Mouse (Mus musculus) liver, embryonic 11.5 days (tissue): Measurements from ENCODE around the gene Mgat1. TPM values are rescaled to one million over a fixed set of nuclear protein-coding genes. Genes with fewer than 3 reads are reported as not detected.

ENCODE experiments used
- ATAC-seq: fragments of 200-750 bp; cut with Nextera tagmentation; replicated peaks from 2 replicates; pipeline ENCODE4 v1.8.0; 2017; ENCODE audit warnings: moderate number of reproducible peaks, mild to moderate bottlenecking, moderate TSS enrichment, moderate library complexity; ENCODE audit not compliant: low FRiP score
- DNase-seq: peaks from one replicate; pipeline ENCODE4 v3.0.0-alpha.2; 2017; ENCODE audit warnings: low spot score
- H3K27ac ChIP-seq: fragments of 300-500 bp; sonication (generic); 2 replicates; pipeline ENCODE4 v1.5.1; 2014; ENCODE audit warnings: mild to moderate bottlenecking, low read depth, low read length, control low read depth
- H3K27me3 ChIP-seq: fragments of 300-500 bp; sonication (generic); replicated peaks from 2 replicates; pipeline ENCODE4 v1.6.1; 2014; ENCODE audit warnings: low read length, mixed read lengths; ENCODE audit not compliant: control insufficient read depth, insufficient read depth
- H3K36me3 ChIP-seq: fragments of 300-500 bp; sonication (generic); 2 replicates; pipeline ENCODE4 v1.6.1; 2014; ENCODE audit warnings: mild to moderate bottlenecking, low read length, moderate library complexity, mixed read lengths; ENCODE audit not compliant: control insufficient read depth, insufficient read depth
- H3K4me1 ChIP-seq: fragments of 300-500 bp; sonication (generic); replicated peaks from 2 replicates; pipeline ENCODE4 v1.6.1; 2014; ENCODE audit warnings: low read length, mixed read lengths; ENCODE audit not compliant: control insufficient read depth, insufficient read depth
- H3K4me2 ChIP-seq: fragments of 300-500 bp; sonication (generic); 2 replicates; pipeline ENCODE4 v1.6.1; 2014; ENCODE audit warnings: mild to moderate bottlenecking, control low read depth, moderate library complexity
- H3K4me3 ChIP-seq: fragments of 300-500 bp; sonication (generic); 2 replicates; pipeline ENCODE4 v1.5.1; 2014; ENCODE audit warnings: low read depth, low read length, control low read depth
- H3K9ac ChIP-seq: fragments of 300-500 bp; sonication (generic); 2 replicates; pipeline ENCODE4 v1.6.1; 2014; ENCODE audit warnings: low read depth, low read length, control low read depth
- H3K9me3 ChIP-seq: fragments of 300-500 bp; sonication (generic); 2 replicates; pipeline ENCODE4 v1.6.1; 2016; ENCODE audit warnings: low read length, inconsistent platforms, mixed read lengths; ENCODE audit not compliant: control insufficient read depth
- WGBS: fragments of 180-500 bp; shearing (Covaris S2); extraction: QIAGEN DNeasy Blood & Tissue Kit; methylation state at CpG from one replicate; pipeline ENCODE4 v1.1.7; 2014; 5-methylcytosine and 5-hydroxymethylcytosine counted together
- polyA plus RNA-seq: library from polyadenylated mRNA; unstranded; fragments of >200 nt; fragmentation: Nextera tagmentation; extraction: Ambion mirVana; gene quantifications from 2 replicates; pipeline ENCODE4 v1.2.1, GENCODE M21; 2014

Gene Mgat1
- polyA plus RNA-seq, 1 experiment from 2014 or later = 41.7 TPM

DNA sequence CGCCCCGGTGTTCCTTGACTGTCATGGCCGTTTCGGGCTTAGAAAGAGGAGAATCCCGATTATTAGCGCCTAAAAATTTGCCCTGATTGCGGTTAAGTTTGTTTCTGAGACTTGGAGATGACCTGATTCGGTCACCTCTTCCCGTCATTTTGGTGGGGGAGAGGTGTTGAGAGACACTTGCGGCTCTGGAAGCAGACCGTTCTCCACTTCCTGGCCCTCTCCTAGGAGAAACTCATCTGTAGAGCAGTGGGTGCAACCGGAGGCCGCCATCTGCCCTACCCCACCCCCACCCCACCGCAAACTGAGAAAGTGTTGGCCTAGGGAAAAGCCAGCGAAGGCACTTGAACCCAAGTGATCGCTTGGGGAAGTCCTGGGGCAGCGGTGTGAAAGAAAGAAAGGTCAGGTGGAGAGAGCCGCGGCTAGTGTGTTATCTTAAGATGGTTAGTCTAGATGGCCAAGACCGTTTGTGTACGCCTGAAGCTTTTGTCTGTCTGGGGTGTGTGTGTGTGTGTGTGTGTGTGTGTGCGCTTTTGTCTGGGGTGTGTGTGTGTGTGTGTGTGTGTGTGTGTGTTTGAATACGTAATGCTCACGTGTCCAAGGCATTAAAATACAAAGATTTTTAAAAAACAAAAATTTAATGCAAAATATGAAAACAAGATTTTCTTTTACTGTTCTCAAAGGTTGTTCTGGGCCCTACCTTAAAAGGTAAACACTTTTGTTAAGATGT, 40.1 kb upstream of the Mgat1 start:
- under 1% methylated on average over 24 of the region's 24 CpGs for WGBS
- H3K36me3 ChIP-seq = no peaks in the 10 kb centered on the region
- ATAC-seq (peak; percentile 68), DNase-seq (peak; percentile 72)
- no peaks in the 10 kb centered on the region for H3K9me3 ChIP-seq
- H3K4me1 ChIP-seq = peaks cover 36% of the 10 kb centered on the region
- H3K9ac ChIP-seq = peak overlapping the region; percentile 90
- peak overlapping the region; percentile 92 for H3K4me2 ChIP-seq
- peak overlapping the region; percentile 98 for H3K27ac ChIP-seq
- no peaks in the 10 kb centered on the region for H3K27me3 ChIP-seq
- H3K4me3 ChIP-seq = peak overlapping the region; percentile 72

- ATAC-seq = no peak
These were observed 38.9 kb upstream of the Mgat1 start for GRCm38 (mm10) chr11:49205080-49205590.

DNA sequence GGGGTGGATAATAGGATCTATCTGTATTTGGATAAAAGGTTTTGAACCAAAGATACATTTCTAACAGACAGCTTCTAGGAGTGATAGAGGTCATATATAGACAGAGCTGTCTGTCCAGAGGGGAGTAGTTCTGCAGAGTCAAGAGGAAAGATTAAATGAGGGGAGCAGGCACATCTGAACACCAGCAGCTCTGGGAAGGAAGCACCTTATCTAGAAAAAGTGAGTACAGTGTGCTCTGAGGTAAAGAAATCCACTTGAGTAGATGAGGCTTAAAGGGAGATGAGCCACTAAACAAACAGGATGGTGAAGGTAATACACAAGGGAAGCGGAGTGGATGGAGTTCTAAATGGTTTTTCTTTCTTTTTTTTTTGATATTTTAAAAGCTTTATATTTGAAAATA, 36.5 kb upstream of the Mgat1 start:
- peak; percentile 27; the same call in 1 of the 2 replicates for ATAC-seq
- Histone ChIP-seq H3K4me1 (peaks cover 32% of the 10 kb centered on the region), H3K9ac (no peak overlapping the region), H3K4me3 (no peak overlapping the region), H3K36me3 (peaks cover 3% of the 10 kb centered on the region; the same call in 1 of the 2 replicates), H3K4me2 (no peak overlapping the region), H3K27ac (no peak overlapping the region), H3K27me3 (no peaks in the 10 kb centered on the region), H3K9me3 (no peaks in the 10 kb centered on the region)
- WGBS = 96% methylated on average over 1 of the region's 1 CpGs
- DNase-seq = no peak

More at GRCm38 (mm10) chr11:49205080-49205590, 38.9 kb upstream of the Mgat1 start:
- no peak overlapping the region for H3K9ac ChIP-seq
- peak overlapping the region; percentile 92 for H3K4me2 ChIP-seq
- no peaks in the 10 kb centered on the region for H3K27me3 ChIP-seq
- H3K4me3 ChIP-seq = peak overlapping the region; percentile 72; the same call in 1 of the 2 replicates
- no peaks in the 10 kb centered on the region for H3K36me3 ChIP-seq
- WGBS = 86% methylated on average over 6 of the region's 6 CpGs
- H3K9me3 ChIP-seq = no peaks in the 10 kb centered on the region
- peaks cover 39% of the 10 kb centered on the region for H3K4me1 ChIP-seq
- H3K27ac ChIP-seq = no peak overlapping the region
- DNase-seq = no peak

DNA sequence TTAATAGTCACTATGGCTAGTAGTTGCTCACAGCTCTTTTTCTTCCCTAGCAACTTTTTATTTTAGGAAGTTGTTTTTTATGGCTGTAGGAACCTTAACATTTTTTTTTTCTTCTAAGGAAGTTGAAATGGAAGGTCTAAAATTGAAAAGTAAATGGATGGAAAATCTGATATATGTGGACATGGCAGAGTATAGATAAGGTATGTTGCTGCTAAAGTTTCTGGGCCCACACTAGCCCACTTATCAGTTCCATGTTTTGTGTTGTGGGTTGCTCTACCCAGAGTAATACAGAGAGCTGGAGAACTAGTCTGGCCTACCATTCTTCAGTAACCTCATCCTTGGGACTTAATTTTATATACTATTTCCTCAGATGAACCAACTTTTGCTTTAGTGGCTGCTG, 31.4 kb upstream of the Mgat1 start:
- Histone ChIP-seq H3K4me1 (peaks cover 6% of the 10 kb centered on the region; the same call in 1 of the 2 replicates), H3K9me3 (no peaks in the 10 kb centered on the region), H3K27me3 (no peaks in the 10 kb centered on the region), H3K4me2 (no peak overlapping the region), H3K36me3 (peaks cover 33% of the 10 kb centered on the region), H3K9ac (no peak overlapping the region), H3K27ac (no peak overlapping the region), H3K4me3 (no peak overlapping the region)
- peak; percentile 88 for ATAC-seq
- no peak for DNase-seq

DNA sequence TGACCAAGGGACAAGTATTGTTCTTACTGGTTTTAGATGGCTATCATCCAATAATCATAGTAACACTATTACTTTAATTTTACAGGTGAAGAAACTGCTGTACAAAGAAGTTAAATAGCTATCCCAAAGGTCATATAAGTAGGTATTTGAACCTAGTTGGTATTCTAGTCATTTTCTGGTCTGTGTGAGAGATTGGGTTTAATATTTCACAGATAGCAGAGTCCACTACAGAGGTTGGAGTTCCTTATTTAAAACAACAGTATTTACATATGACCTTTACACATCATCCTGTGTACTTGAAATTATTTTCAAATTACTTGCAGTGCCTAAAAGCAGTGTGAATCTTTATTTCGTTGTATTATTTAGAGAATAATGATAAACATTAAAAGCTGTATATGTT, 30.5 kb upstream of the Mgat1 start:
- WGBS = 95% methylated on average over 1 of the region's 1 CpGs
- Histone ChIP-seq H3K9ac (no peak overlapping the region), H3K4me3 (no peak overlapping the region), H3K4me1 (peaks cover 3% of the 10 kb centered on the region; the same call in 1 of the 2 replicates), H3K27ac (no peak overlapping the region), H3K9me3 (no peaks in the 10 kb centered on the region), H3K36me3 (peaks cover 33% of the 10 kb centered on the region), H3K27me3 (no peaks in the 10 kb centered on the region), H3K4me2 (no peak overlapping the region)
- DNase-seq (no peak), ATAC-seq (no peak)

GRCm38 (mm10) chr11:49219271-49219670, 24.7 kb upstream of the Mgat1 start:
- DNase-seq (no peak), ATAC-seq (no peak)
- Histone ChIP-seq H3K9me3 (no peaks in the 10 kb centered on the region), H3K27ac (no peak overlapping the region), H3K36me3 (peaks cover 27% of the 10 kb centered on the region), H3K4me3 (no peak overlapping the region), H3K4me2 (no peak overlapping the region), H3K27me3 (no peaks in the 10 kb centered on the region), H3K9ac (no peak overlapping the region), H3K4me1 (no peaks in the 10 kb centered on the region)
- 90% methylated on average over 2 of the region's 2 CpGs for WGBS

GRCm38 (mm10) chr11:49224455-49224854, 19.5 kb upstream of the Mgat1 start:
- DNase-seq (no peak), ATAC-seq (no peak)
- Histone ChIP-seq H3K9me3 (no peaks in the 10 kb centered on the region), H3K4me2 (no peak overlapping the region), H3K4me3 (no peak overlapping the region), H3K9ac (no peak overlapping the region), H3K27ac (no peak overlapping the region), H3K36me3 (no peaks in the 10 kb centered on the region), H3K4me1 (no peaks in the 10 kb centered on the region), H3K27me3 (no peaks in the 10 kb centered on the region)
- WGBS = 25% methylated on average over 1 of the region's 1 CpGs

DNA sequence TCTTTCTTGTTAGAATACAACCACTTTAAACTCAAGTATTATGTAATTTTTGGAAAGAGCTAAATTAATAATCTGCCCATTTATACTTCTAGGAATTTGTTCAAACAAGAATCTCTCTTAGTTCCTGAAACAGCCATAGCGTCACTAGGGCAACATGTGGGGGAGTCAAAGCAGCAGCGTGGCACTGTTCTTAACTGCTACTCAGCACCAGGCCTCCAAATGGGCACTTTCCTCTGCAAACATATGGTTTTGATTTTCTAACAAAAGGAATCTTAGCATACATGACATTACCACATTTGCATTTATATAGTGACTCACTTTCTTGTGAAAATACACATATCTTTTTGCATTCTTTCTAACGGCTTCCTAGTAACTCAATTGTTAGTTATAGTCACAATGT, 11.2 kb upstream of the Mgat1 start:
- Histone ChIP-seq H3K9me3 (no peaks in the 10 kb centered on the region), H3K27ac (no peak overlapping the region), H3K36me3 (no peaks in the 10 kb centered on the region), H3K4me1 (no peaks in the 10 kb centered on the region), H3K9ac (no peak overlapping the region), H3K27me3 (no peaks in the 10 kb centered on the region), H3K4me2 (no peak overlapping the region), H3K4me3 (no peak overlapping the region)
- DNase-seq = no peak
- no peak for ATAC-seq
- WGBS = 85% methylated on average over 3 of the region's 3 CpGs
